Mouse (Mus musculus) spleen, adult 10 weeks (tissue): ENCODE data around the gene Scgb2b18. TPM values are rescaled to one million over a fixed set of nuclear protein-coding genes. Genes with fewer than 3 reads are reported as not detected.

ENCODE experiments used
- polyA plus RNA-seq: library from polyadenylated mRNA; stranded (reverse); fragments of 350-450 nt; fragmentation: Illumina TruSeq; extraction: RNeasy Lipid Tissue Mini Kit (QIAGEN cat#74804); gene quantifications from one replicate; pipeline ENCODE4 v1.2.3, GENCODE M21; 2015; ENCODE audit warnings: low replicate concordance; ENCODE audit not compliant: insufficient read depth

The Scgb2b18 gene
- polyA plus RNA-seq = not detected

GRCm38 (mm10) chr7:33173764-33174163 is at the start of gene Scgb2b18:
Scgb2b18 (minus strand) TSS chr7:33173864.

GRCm38 (mm10) chr7:33185268-33185667 is 11.6 kb upstream of the Scgb2b18 start, which contains the start of gene Scgb1b18:
Scgb1b18 (plus strand) TSS chr7:33185568.

Other genes with a start within 250 kb of the Scgb2b18 start
- not detected for gene Scgb2b17, start 117.3 kb downstream of the Scgb2b18 start, polyA plus RNA-seq
- not detected for gene Scgb1b17, start 110.4 kb downstream of the Scgb2b18 start, polyA plus RNA-seq
- not detected for gene Scgb1b18, start 11.7 kb upstream of the Scgb2b18 start, polyA plus RNA-seq
- not detected for gene Scgb2b19, start 106.5 kb upstream of the Scgb2b18 start, polyA plus RNA-seq
- not detected for gene Scgb1b19, start 113.4 kb upstream of the Scgb2b18 start, polyA plus RNA-seq
- gene Scgb2b20, start 192.5 kb upstream of the Scgb2b18 start, polyA plus RNA-seq = not detected
- gene Scgb1b20, start 199.4 kb upstream of the Scgb2b18 start, polyA plus RNA-seq = not detected